Mouse (Mus musculus) C2C12 (cell line): ENCODE data around the gene Dppa3.

ENCODE experiments used
- CEBPB ChIP-seq: IDR thresholded peaks from one replicate; pipeline ENCODE4 v1.6.1; 2011; ENCODE audit warnings: low read depth, mild to moderate bottlenecking, control low read depth, moderate library complexity
- CTCF ChIP-seq: IDR thresholded peaks from one replicate; pipeline ENCODE4 v1.5.1; 2011; ENCODE audit not compliant: control insufficient read depth, insufficient read depth, insufficient read length

DNA sequence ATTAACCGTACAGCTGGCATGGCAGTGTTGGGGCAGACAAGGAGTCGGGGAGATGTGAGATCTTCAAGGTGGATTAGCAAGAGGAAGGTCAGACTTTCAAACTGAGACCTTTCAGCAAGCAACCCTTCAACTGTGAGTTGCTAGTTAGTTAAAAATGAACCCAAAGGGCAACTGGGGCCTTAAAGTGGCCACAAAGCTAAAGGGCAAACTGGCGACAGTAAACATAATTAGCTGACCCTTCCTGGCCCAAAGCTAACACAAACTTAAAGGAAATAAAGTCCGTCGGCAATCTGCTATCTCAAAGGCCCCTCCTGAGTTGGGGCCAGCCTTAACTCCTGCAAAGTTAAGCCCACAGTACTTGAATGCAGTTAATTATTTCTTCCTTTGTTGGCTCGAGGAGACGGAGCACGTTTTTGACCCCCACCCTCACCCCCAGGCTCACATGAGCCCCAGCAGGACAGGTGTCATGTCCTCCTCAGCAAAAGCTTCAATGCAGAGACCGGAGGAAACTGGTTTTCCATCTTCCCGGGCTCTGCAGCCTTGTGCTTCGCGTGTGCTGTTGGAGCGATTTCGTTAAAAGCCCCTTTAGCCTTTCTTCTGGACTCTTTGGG lies 37.5 kb downstream of the Dppa3 start:
- TF ChIP-seq CTCF (no peak), CEBPB (no peak)
